Mouse (Mus musculus) hindbrain, postnatal 0 days (tissue): ENCODE data around the gene Rheb. TPM values are rescaled to one million over a fixed set of nuclear protein-coding genes. Genes with fewer than 3 reads are reported as not detected.
A peak's percentile ranks its signal among the peaks of the same experiment; 100 is the strongest.
"Not testable (repeated sequence)": the region's sequence is repeated elsewhere in the genome, so short reads cannot be mapped to it uniquely, and the experiment has no call there.

Source experiments
- ATAC-seq: fragments of 200-750 bp; cut with Nextera tagmentation; 2 replicates; pipeline ENCODE4 v1.8.0; 2017; ENCODE audit warnings: mild to moderate bottlenecking, moderate TSS enrichment, moderate library complexity
- DNase-seq: peaks from one replicate; pipeline ENCODE4 v3.0.0-alpha.2; 2015; ENCODE audit warnings: low spot score
- H3K27ac ChIP-seq: fragments of 300-500 bp; sonication (generic); 2 replicates; pipeline ENCODE4 v1.5.1; 2014; ENCODE audit warnings: mild to moderate bottlenecking
- H3K27me3 ChIP-seq: fragments of 300-500 bp; sonication (generic); 2 replicates; pipeline ENCODE4 v1.6.1; 2014; ENCODE audit warnings: low read length, mixed read lengths; ENCODE audit not compliant: insufficient read depth
- H3K36me3 ChIP-seq: fragments of 300-500 bp; sonication (generic); 2 replicates; pipeline ENCODE4 v1.6.1; 2014; ENCODE audit warnings: low read length, mixed read lengths; ENCODE audit not compliant: insufficient read depth
- H3K4me1 ChIP-seq: fragments of 300-500 bp; sonication (generic); 2 replicates; pipeline ENCODE4 v1.6.1; 2014; ENCODE audit warnings: antibody characterized with exemption, low read length, mixed read lengths; ENCODE audit not compliant: insufficient read depth
- H3K4me2 ChIP-seq: fragments of 300-500 bp; sonication (generic); 2 replicates; pipeline ENCODE4 v1.6.1; 2014; ENCODE audit warnings: low read depth, mild to moderate bottlenecking, low read length, moderate library complexity, mixed read lengths
- H3K4me3 ChIP-seq: fragments of 300-500 bp; sonication (generic); 2 replicates; pipeline ENCODE4 v1.5.1; 2014; ENCODE audit warnings: low read length
- H3K9ac ChIP-seq: fragments of 300-500 bp; sonication (generic); replicated peaks from 2 replicates; pipeline ENCODE4 v1.6.1; 2014; ENCODE audit warnings: mild to moderate bottlenecking, low read length, moderate library complexity, mixed read lengths
- H3K9me3 ChIP-seq: fragments of 300-500 bp; sonication (generic); 2 replicates; pipeline ENCODE4 v1.6.1; 2016; ENCODE audit warnings: low read length, mixed read lengths
- CTCF ChIP-seq: IDR thresholded peaks from 2 replicates; pipeline ENCODE4 v1.5.1; 2016; ENCODE audit warnings: antibody characterized with exemption, control low read depth, low read depth
- WGBS: fragments of 180-500 bp; shearing (Covaris S2); extraction: QIAGEN DNeasy Blood & Tissue Kit; methylation state at CpG from one replicate; pipeline ENCODE4 v1.1.7; 2014; 5-methylcytosine and 5-hydroxymethylcytosine counted together
- polyA plus RNA-seq: library from polyadenylated mRNA; unstranded; fragments of >200 nt; fragmentation: Nextera tagmentation; extraction: Ambion mirVana; gene quantifications from 2 replicates; pipeline ENCODE4 v1.2.1, GENCODE M21; 2015
- total RNA-seq: library from RNA; depleted of rRNA; stranded (reverse); fragments of >200 nt; gene quantifications from 2 replicates; pipeline ENCODE4 v1.2.3, GENCODE M21; 2014; rRNA removed

Rheb gene
- total and polyA plus RNA-seq, 2 experiments from 2014 or later: 78.4 to 287 TPM

DNA sequence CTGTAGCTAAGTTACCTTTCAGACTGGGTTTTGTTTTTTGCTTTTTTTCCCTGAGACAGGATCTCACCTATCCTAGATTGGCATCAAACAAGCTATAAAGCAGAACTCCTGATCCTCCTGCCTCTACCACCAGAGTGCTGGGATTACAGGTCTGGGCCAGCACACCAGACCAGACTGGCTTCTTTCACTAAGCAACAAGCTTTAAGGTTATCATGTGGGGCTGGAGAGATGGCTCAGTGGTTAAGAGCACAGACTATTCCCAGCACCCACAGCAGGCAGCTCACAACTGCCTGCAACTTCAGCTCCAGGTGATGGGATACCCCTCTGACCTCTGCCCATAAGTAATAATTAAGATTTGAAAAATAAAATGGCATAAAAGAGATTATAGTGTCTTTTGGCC, 63.1 kb downstream of the Rheb start:
- Histone ChIP-seq H3K9ac (no peak overlapping the region), H3K4me2 (no peak overlapping the region), H3K36me3 (no peaks in the 10 kb centered on the region), H3K4me3 (no peak overlapping the region), H3K9me3 (no peaks in the 10 kb centered on the region), H3K27me3 (no peaks in the 10 kb centered on the region), H3K27ac (no peak overlapping the region), H3K4me1 (no peaks in the 10 kb centered on the region; the same call in 1 of the 2 replicates)
- no peak for TF ChIP-seq CTCF
- ATAC-seq (no peak), DNase-seq (no peak)

DNA sequence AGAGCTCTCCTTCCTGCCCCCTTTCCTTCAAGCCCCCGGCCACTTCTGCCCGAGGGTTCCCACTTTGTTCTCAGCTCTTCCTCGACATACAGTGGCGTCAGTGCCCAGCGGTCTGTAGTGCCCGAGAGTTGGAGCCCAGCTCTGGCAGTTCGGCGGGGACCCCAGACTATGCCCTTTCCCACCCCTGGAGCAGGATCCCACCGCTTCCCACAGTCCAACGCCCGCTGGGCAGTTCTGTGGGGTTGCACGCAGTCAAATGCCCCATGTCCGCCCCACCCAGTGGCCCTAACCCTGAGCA, 63.6 kb downstream of the Rheb start:
- 29% methylated on average over 13 of the region's 13 CpGs for WGBS
- no peak overlapping the region for H3K9ac ChIP-seq
- H3K4me3 ChIP-seq: 0 out of 2 replicates have a peak overlapping the region, but pooled peaks have one; percentile 13

DNA sequence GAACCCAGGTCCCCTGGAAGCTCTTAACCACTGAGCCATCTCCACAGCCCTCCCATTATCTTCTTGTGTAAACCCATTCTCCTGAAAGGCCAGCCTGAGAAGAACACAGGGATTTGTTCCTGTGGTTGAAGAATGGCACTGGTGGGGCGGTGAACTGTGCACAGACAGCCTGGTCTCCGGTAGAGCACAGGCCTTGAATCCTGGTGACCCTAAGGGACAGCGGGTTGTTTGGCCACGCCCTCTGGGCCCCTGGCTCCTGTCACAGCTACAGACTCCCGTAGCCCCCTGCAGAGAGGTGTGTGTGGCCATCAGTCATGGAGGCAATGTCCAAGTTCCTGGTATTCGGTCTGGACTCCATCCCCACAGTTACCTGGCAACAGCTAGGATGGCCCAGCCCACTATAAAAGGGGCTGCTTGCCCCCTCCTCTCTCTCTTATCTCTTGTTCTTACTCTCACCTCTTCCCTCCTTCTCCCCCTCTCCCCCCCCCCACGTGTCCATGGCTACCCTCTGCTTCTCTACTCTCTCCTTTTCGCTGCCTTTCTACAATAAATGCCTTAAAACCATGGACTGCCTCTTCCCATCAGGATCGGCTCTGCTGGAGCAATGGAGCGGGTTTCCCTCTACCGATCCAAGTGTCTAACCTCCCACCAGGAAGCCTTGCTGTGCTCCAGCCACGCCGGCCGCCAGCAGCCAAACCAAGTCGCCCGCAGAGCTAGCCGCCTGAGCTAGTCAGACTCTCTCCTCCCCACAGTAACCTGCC, 64.2 kb downstream of the Rheb start:
- H3K27me3 ChIP-seq: no peaks in the 10 kb centered on the region
- peak; percentile 73; the same call in 1 of the 2 replicates for ATAC-seq
- TF ChIP-seq CTCF: no peak
- H3K9me3 ChIP-seq: no peaks in the 10 kb centered on the region
- 0 out of 2 replicates have a peak overlapping the region, but pooled peaks have one; percentile 13 for H3K4me3 ChIP-seq
- 12% methylated on average over 17 of the region's 17 CpGs for WGBS
- H3K36me3 ChIP-seq: no peaks in the 10 kb centered on the region
- no peaks in the 10 kb centered on the region; the same call in 1 of the 2 replicates for H3K4me1 ChIP-seq
- peak overlapping the region; percentile 42 for H3K4me2 ChIP-seq
- no peak overlapping the region for H3K27ac ChIP-seq
- no peak overlapping the region for H3K9ac ChIP-seq
- no peak for DNase-seq

More for the DNA sequence above, 63.6 kb downstream of the Rheb start:
- H3K9me3 ChIP-seq: no peaks in the 10 kb centered on the region
- no peak overlapping the region for H3K27ac ChIP-seq
- no peaks in the 10 kb centered on the region for H3K27me3 ChIP-seq
- peak overlapping the region; percentile 42 for H3K4me2 ChIP-seq
- no peak for TF ChIP-seq CTCF
- no peaks in the 10 kb centered on the region for H3K36me3 ChIP-seq
- H3K4me1 ChIP-seq: no peaks in the 10 kb centered on the region; the same call in 1 of the 2 replicates
- ATAC-seq (peak; percentile 40; the same call in 1 of the 2 replicates), DNase-seq (no peak)

DNA sequence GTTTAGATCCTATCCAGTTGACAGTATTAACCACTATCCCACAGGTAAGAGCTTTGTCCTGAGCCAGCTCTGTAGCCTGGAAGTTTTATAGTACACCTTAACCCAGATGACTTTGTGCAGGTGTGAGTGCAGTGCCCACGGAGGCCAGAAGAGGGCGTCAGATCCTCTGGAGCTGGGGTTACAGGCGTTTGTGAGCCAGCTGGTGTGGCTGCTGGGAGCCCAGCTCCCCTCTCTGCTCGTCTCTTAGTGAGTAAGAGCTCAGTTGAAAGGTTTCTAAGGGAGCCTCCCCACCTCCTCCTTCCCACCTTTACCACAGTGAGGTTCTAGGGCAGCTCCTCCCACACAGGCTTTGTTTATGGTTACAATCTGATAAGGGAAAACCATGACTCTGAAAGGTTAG, 65.7 kb downstream of the Rheb start:
- Histone ChIP-seq H3K27me3 (no peaks in the 10 kb centered on the region), H3K36me3 (no peaks in the 10 kb centered on the region), H3K4me3 (no peak overlapping the region), H3K9ac (no peak overlapping the region), H3K27ac (no peak overlapping the region), H3K4me1 (no peaks in the 10 kb centered on the region; the same call in 1 of the 2 replicates), H3K4me2 (no peak overlapping the region), H3K9me3 (no peaks in the 10 kb centered on the region)
- TF ChIP-seq CTCF: peak; percentile 39
- ATAC-seq: no peak
- WGBS: 70% methylated on average over 4 of the region's 4 CpGs
- no peak for DNase-seq

DNA sequence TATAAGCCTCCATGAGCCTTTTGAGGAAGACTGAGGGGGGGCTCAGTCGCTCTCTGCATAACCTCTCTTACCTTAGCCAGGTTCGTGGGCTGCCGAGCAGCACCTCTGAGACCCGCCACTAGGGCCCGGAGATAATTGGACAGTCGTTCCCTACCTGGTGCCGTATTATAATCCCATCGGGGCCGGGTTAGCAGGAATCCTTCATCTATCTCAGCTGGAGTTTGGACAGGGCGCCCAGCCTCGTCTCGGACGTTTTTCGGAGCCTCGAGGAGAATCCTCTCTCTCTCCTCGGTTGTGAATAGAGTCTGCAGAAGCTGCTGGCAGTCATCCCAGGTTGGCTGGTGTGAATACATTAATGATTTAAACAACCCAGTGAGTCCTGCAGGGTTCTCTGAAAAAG, 67.9 kb downstream of the Rheb start:
- not testable (repeated sequence) for H3K4me1 ChIP-seq, H3K36me3 ChIP-seq, ATAC-seq, H3K9me3 ChIP-seq, H3K9ac ChIP-seq, DNase-seq, H3K27me3 ChIP-seq, H3K4me2 ChIP-seq, H3K4me3 ChIP-seq, H3K27ac ChIP-seq
- WGBS: 48% methylated on average over 16 of the region's 16 CpGs

DNA sequence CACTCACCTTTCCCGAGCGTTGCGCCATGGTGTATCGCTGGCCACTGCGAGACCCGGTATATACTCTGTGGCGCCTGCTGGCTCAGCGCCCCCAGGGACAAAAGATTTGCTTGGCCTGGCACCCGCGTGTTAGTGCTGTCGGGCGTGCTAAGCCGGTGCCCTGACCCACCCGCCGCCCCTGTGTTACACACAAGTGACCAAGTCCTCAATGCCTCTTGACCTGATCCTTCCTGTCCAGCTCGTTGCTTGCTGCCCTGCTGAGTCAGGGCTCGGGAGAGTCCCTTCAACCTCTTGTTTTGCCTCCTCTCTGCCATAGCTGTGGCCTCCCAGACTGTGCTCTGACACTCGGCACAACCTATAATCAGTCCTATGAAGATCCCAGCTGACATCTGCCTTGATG, 84.6 kb downstream of the Rheb start, which contains the start of gene Crygn:
Crygn (minus strand) TSS at position 193 of the 400 bp plus-strand sequence.
- DNase-seq: no peak
- Histone ChIP-seq H3K27ac (no peak within 1 kb of the TSS), H3K9me3 (no peaks in the 10 kb centered on the region), H3K4me1 (no peaks in the 10 kb centered on the region), H3K9ac (no peak within 1 kb of the TSS), H3K27me3 (no peaks in the 10 kb centered on the region), H3K4me3 (no peak within 1 kb of the TSS), H3K4me2 (no peak within 1 kb of the TSS), H3K36me3 (no peaks in the 10 kb centered on the region)
- ATAC-seq: no peak
- TF ChIP-seq CTCF: no peak
- 39% methylated on average over 18 of the region's 18 CpGs for WGBS

DNA sequence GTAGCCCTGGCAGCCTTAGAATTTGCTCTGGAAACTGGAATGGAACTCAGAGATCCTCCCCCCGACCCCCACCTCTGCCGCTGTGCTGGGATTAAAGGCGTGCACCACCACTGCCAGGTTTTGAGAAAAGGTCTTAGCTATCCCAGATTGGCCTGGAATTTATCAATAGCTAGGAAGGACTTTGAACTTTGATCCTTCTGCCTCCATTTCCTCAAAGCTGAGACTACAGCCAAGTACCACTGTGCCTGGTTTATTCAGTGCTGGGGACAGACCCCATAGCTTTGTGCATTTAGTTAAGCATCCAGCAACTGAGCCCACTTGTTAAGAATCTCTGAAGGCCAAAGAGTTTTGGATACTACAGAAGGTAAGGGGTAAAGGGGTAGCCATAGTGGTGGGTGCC, 85.5 kb downstream of the Rheb start:
- H3K36me3 ChIP-seq: no peaks in the 10 kb centered on the region
- no peak overlapping the region for H3K27ac ChIP-seq

More for the DNA sequence above, 85.5 kb downstream of the Rheb start:
- no peaks in the 10 kb centered on the region for H3K9me3 ChIP-seq
- no peaks in the 10 kb centered on the region for H3K27me3 ChIP-seq
- DNase-seq: no peak
- H3K4me2 ChIP-seq: no peak overlapping the region
- no peak overlapping the region for H3K4me3 ChIP-seq
- no peak overlapping the region for H3K9ac ChIP-seq
- ATAC-seq: no peak
- peaks cover 1% of the 10 kb centered on the region; the same call in 1 of the 2 replicates for H3K4me1 ChIP-seq
- TF ChIP-seq CTCF: no peak
- WGBS: 64% methylated on average over 3 of the region's 3 CpGs

Other genes starting within 250 kb of the Rheb start
- 246 and 262 TPM in 2 replicates for gene Smarcd3, start 218.2 kb downstream of the Rheb start, total RNA-seq
- gene Smarcd3, start 218.2 kb downstream of the Rheb start, polyA plus RNA-seq: 114 and 128 TPM in 2 replicates
- gene Nub1, start 157.1 kb downstream of the Rheb start, total RNA-seq: 33.8 and 37.1 TPM in 2 replicates
- 40.5 and 42.5 TPM in 2 replicates for gene Nub1, start 157.1 kb downstream of the Rheb start, polyA plus RNA-seq
- gene Wdr86, start 111.9 kb downstream of the Rheb start, total RNA-seq: 15.4 and 16.0 TPM in 2 replicates
- 7.8 and 8.0 TPM in 2 replicates for gene Wdr86, start 111.9 kb downstream of the Rheb start, polyA plus RNA-seq
- gene Crygn, start 84.6 kb downstream of the Rheb start, total RNA-seq: not detected in 2 replicates
- gene Crygn, start 84.6 kb downstream of the Rheb start, polyA plus RNA-seq: 4.7 and 5.4 TPM in 2 replicates